Mouse (Mus musculus) urinary bladder, postnatal 36 days (tissue): ENCODE results near the gene Tas2r144.

Experiments
- DNase-seq, 2 experiments: peaks; one replicate each; pipeline ENCODE4 v3.0.0; 2022; ENCODE audit warnings: low spot score in 2 of 2, mixed read lengths in 1 of 2

Gene Tas2r144

DNA sequence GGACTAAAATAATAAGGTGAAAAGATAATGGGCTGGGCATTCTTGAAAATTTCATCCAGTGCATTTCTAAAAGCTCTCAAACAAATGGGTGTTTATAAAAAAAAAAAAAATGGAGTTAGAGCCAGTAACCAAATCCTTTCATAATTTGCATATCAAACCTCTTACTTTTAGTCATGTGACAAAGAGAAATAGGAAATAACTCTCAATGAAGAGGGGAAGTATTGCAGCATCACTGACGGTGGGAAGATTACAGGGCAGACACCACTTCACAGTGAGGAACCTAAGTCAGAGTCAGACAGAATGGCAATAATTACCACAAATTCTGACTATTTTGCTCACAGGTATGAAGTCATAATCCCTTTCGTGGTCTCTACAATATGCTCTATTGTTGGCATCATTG lies at the start of gene Tas2r144:
Gene Tas2r144 (plus strand): TSS at position 301 of the 400 bp plus-strand sequence.
- no peak for DNase-seq

DNA sequence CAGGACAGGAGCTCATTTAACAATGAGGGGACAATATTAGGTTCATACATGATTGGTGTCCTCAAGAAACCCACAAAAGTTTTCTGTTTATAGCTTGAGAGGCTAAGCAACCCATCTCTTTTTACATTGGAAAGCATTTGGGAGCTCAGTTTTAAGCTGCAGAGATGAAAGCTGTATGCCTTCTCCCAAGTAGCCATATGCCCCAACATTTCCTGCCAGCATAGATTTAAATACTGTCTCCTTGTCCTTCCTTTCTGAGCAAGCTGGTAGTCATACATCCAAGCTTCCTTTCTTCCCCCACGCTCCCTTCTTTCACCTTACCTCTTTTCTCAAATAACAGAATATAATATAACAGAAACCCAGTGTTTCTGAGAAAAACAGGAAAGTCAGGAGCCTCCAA lies 32.7 kb upstream of the Tas2r144 start:
- DNase-seq, result no peak

DNA sequence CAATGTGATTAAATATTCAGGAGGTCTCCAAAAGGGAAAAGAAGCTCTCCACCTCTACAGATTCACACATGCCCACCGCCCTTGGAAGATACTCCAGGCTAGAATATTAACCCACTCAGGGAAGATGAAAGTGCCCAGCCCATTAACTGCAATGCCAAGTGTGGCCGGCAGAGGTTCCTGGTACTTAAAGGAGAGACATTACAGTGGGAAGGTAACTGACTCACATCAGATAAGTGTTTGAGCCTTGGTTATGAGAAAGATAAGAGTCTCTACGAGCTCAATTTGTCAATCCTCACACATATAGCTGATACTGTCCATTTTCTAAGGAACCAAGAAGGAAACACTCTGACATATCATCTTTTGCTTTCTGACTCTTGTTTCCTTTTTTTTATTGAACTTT lies 28.9 kb upstream of the Tas2r144 start:
- DNase-seq, result no peak

DNA sequence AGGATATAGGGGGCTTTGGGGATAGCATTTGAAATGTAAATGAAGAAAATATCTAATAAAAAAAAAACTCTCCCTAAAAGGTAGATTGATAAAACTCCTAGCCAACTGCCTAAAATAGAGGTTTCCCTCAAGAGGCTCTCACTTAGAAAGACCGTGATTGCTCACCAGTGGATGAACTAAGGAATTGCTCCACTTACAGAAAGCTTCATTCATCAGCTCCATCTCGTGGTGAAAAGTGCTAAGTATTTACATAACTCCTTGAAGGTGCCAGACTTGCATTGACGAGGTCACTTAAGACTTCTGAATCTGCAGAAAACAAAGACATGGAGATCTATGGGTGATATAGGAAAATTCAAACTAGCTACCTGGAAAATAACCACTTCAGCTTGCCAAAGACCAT lies 17.4 kb upstream of the Tas2r144 start:
- no peak for DNase-seq

DNA sequence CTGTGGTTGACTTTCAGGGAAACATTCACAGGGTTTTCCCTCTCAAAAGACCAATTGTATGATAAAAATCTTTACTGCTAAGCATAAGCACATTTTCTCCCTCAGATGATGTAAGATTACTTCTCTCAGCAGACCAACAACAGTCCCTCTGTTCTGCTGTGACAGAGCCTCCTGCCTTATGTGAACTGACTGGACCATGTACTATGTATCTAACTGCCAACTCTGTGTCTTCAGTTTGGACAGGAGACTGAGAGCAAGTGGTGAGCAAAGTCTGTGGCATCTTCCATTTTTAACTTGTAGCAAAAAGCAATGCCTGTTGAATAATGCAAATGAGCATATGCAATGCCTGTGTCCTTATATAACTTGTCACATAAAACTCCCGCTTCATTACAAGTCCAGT lies 15.6 kb upstream of the Tas2r144 start:
- DNase-seq, result no peak

DNA sequence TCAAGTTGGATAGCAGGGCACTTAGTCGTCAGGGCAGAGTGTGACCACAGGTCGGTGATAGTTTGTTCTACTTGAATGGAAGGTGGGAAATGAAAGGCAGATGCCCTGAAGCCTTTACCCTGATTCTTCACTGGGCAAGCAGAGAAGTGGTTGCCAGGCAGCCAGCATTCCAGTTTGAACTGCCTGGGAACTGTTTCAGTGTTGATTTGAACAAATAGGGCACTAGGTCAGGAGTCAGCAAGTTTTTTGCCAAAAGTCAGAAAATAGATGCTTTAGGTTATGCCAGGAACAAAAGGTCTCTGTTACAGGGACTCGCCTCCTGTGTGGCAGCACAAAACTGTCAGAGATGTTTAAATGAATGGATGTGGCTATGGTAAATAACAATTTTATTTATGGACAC lies 7.2 kb downstream of the Tas2r144 start:
- peak in 1 of 2 experiments; percentile 19 for DNase-seq

DNA sequence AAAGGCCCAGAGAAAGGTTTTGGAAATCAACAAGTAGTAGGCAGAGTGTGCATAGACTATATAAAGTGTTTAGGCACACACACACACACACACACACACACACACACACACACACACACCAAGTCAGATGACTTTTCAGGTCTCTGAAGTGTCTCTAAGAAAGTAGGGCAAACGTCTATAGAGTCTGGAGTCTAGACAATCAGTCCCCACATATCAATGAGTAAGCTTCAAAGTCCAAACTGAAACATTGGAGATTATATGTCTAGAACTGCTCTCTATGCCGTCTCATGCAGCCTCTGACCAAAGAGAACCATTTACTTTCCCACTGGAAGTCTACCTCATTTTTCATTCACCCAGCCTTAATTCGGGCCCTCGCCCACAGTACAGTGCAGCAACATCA lies 9.9 kb downstream of the Tas2r144 start:
- no peak for DNase-seq

DNA sequence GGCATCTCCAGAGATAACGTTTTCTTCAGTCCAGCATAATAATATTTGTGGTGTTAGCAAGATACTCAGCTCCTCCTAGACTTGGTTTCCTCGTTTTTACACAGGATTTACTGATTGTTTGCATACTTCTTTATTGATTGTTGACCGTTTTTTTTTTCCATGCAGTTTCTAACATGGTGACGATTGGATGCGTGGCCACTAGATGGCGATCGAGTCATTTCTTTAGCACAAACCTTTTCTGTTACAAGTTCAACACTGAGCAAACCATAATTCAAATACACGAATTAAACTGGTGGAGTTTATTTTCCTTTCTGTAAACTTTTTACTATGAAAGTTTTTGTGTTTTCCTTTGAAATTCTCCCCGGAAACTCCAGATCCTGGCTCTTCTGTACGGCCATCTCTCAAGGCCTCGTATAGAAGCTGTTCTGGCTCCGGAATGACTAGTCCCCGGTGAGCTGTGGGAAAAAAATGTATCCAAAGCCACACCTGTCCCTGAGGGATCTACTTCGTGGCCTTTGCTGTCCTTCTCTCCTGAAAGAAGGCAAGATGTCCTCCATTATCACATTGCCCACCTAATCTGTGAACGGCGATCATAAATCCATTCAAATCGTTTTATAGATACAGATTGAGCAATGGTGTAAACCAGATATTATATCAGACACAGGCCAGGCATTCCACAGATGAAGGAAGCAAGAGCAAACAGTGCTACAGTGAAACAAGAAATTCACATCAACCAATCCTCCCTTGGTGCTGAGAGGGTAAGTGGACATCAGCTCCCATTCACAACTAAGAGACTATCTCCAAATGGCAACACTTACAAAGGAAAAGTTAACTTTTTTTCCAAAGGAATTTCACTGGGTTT lies 12.3 kb downstream of the Tas2r144 start:
- peak; percentile 26 to 60 for DNase-seq

DNA sequence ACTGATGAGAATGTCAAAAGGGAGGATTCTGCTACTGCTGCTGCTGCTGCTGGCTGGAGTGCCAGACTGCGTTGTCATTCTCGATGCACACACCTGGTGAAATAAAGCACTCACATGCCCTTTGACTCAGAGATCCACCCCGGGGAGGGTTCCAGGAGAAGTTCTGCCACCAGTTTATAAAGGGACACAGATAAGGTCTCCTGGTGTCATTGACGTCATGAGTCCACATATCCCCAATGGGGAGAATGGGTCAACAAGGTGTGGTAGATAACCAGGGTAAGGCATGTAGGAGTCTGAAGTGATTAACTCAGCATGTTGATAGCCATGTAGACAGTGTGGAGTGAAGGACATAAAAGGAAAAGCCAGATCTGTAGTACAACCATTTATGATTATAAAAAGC lies 14.5 kb downstream of the Tas2r144 start:
- no peak for DNase-seq

DNA sequence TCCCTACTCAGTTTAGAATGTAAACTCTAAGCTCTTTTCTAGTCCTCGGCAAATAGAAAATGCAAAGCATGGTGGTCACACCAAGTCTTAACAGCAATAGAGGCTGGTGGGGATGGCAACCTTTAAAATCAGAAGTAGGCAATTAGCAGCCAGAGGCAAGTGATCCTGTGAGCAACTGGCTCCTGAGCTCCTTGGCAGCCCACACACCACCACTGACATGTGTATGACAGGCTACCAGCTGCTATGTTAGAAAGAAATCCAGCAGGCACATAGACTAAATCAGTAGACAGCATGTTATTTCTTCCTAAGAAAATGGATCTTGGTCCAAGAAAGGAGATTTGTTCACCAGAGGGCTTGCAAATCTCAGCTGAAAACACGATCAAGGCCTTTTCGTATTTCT lies 16.1 kb downstream of the Tas2r144 start:
- DNase-seq, result no peak

DNA sequence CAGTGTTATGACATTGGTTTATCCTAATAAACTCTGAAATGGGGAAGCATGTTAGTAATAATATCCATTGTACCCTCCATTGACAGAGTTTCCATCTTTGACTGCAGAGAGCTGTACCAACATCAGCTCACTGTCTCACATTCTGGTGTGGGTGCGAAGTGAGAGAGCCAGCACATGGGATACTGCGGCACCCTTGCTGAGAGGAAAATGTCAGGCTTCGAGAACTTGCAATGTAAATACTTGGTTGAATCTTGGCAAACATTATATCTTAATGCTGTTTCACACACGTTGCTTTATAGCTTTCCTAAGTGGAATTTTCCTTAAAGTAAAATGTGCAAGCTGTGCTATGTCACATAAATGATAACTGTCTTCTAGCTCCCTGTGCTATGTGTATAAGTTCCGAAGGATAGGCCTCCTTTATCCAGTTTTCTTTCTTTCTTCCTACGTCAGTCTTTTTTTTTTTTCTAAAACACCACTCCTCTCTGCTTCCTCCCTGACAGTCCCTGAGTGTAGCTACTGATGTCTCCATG lies 22.2 kb downstream of the Tas2r144 start:
- no peak for DNase-seq

DNA sequence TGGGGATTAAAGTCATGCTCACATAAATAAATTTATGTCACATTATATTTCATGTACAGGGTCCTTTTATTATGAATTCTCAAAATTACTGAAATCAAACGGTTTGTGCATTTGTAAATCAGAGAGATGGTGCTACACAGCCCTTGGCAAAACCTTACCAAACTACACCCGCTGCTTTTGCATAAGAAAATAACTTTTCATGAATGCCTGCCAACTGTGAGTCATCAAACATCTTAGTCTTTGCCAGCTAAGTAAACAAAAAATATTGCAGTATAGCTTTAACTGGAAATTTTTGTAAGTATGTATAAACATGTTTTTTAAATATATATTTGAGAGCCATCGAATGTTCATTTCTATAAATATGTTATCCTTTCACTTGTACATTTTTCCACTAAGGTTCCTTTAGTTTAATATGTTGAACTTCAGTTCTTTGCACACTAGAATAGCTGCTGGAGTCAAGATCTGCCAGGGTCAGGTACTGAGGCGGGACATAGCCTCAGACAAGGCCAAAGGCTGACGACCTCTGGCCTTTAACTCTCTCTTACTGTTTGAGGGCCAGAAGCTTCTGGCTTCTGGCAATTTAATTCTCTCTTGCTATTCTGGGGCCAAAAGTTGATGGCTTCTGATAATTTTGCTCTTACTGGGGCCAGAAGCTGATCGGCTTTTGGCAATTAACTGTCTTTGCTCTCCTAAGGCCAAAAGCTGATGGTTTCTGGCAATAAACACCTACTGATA lies 26.4 kb downstream of the Tas2r144 start:
- no peak for DNase-seq

DNA sequence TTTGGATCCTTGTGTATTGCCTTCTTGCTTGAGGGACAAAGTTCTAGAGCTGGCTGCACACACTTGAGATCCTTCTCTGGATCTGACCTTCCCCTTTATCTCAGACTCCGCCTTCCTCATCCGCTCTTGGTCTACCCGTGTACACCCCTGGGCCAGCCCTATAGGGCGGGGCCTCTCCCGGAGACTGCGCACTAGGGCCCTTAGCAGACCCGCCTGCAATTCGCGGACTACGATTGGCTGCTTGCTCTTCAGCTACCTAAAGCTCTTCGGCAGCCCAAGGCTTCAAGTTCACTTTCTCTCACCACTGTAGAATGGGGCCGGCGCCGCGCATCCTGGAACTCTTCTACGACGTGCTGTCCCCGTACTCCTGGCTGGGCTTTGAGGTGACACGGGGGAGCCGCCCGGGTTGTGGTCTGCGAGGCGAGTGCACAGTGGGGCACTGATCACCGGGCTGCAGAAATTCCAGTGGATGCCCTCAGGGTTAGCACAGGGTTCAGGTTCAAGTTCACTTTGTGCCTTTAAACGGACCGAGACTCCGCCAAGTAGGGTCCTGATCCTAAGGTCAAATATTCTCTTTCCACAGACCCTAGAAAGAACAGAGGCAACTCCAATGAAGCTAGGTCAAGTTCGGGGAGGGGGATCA lies 30.7 kb downstream of the Tas2r144 start, which contains the start of gene Gstk1:
Gene Gstk1 (plus strand): TSS at position 225 of the 643 bp plus-strand sequence.
- peak; percentile 74 to 85 for DNase-seq

DNA sequence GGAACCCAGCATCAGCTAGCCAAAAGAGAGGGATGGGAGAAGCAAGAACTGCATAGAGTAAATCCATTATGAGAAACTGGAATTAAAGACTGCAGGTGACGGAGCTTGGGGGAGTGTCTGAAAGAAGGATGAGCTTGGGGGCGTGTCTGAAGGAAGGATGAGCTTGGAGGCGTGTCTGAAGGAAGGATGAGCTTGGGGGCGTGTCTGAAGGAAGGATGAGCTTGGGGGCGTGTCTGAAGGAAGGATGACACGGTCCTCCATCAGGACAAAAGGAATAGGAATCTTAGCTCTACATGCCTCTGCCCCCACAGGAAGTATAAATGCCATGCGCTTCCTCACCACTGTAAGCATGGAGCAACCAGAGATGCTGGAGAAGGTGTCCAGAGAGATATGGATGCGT lies 32.0 kb downstream of the Tas2r144 start:
- DNase-seq, result no peak

DNA sequence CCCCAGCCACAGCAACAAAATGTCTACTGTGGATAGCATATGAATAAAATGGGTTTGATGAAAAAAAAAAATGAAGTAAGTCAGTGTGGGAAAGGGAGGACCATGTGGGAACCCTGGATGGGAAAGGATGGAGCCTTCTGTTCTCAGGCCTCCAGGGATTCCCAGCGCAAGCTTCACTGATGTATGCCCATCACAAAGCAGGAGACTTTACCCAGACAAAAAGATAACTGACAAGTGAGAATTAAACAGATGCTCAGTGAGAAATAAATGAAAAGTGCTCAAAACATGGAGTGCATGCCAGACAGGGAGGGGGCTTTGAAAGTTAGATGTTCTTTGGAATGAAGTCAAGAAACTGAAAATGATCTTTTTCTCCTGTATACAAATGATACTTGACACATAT lies 32.9 kb downstream of the Tas2r144 start:
- no peak for DNase-seq

DNA sequence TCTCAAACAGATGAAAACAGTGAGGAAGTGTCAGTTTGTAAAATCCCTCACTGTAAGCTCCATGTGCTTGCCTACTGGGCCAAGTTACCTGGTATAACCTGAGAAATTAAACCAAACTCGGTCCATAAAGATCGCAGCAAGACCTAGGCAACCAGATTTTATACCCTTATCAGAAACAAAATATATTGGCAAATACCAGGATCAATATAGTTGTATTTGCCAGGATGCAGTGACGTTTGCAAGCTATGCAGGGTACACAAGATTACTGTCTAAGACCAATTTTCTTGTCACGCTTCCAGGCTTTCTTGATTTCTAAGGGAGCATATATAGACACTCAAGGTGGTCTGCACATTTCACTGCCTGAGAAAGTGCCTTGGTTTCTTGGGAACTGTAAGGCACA lies 36.7 kb downstream of the Tas2r144 start:
- DNase-seq, result no peak

DNA sequence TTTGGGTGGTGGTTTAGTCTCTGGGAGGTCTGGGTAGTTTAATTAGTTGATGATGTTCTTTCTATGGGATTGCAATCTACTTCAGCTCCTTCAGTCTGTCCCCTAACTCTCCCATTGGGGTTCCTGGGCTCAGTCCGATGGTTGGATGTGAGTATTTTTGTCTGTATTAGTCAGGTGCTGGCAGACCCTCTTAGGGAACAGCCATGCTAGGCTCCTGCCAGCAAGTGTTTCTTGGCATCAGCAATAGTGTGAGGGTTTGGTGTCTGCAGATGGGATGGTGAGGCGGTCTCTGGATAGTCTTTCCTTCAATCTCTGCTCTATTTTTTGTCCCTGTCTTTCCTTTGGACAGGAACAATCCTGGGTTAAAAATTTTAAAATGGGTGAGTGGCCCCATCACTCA lies 38.0 kb downstream of the Tas2r144 start:
- DNase-seq, result no peak

DNA sequence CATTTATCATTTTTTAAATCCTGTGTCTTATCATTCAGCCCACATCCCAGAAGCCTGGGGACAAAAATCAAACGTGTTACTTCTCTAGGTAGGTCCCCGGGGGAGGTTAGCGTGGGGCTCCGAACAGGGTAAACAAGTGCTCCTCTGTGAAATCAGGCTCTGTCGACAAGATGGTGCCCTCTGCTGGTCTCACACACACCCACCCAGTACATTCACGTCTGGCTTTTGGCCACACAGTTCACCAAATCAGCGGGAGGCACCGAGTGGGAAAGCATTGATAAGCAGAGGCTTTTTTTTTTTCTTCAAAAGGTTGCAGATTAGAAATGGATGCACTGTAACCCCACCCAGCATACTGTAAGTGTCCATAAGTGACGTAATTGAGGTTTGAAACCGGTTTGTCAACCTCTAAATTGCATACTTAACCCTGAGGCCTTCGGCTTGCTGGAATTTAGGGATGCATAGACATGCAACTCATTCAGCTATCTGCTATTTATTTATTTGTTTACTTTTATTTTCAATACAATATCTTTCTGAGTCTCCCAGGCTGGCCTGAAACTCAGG lies 42.3 kb downstream of the Tas2r144 start:
- peak in 1 of 2 experiments; percentile 55 for DNase-seq

DNA sequence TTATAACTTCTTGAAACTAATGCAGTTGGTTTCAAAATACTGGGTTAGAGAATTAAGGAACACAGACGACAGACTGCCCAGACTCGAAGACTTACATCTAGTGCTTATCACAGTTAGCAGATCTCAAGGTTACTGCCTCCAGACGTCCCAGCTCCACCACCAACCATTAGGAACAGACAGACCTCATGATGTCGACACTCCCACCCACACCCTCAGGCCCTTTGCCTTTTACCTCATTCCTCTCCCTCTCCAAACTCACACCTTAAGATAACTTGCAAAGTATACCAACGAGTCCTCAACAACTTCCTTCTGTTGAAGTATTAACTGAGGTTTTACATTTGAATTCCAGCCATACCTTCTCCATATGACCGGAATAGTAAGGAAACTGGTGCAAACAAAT lies 45.3 kb downstream of the Tas2r144 start:
- no peak for DNase-seq

DNA sequence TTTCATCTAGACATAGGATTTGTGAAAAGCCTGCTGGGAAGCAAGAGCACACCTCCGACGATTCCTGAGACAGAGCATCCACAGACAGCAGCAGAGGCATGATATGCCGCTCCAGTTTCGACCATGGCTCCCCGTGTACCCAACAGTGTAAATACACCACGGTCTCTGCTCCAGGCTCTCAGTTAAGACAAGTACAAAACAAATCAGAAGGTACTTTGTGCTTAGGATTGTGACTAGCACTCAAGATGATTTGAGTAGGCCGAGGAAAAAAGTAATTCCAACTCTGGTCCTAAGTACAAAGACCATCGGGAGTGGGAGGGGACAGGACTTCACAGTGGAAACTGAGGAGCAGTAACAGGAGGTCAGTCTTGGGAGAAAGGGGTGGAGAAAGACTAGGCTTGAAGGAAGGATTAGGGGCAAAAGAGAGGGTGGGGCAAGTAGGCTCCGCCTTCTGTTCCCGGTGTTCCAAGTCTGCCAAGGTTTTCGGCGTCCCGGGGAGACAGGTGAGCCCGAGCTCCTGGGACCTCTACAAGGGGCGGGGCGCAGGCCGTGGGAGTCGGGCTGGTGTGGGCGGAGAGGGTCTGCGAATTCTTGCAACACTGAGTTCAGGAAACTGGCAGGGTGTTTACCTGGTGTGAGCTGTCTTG lies 46.5 kb downstream of the Tas2r144 start, which contains the start of gene Tmem139:
Gene Tmem139 (plus strand): TSS at position 447 of the 647 bp plus-strand sequence.
- no peak for DNase-seq

DNA sequence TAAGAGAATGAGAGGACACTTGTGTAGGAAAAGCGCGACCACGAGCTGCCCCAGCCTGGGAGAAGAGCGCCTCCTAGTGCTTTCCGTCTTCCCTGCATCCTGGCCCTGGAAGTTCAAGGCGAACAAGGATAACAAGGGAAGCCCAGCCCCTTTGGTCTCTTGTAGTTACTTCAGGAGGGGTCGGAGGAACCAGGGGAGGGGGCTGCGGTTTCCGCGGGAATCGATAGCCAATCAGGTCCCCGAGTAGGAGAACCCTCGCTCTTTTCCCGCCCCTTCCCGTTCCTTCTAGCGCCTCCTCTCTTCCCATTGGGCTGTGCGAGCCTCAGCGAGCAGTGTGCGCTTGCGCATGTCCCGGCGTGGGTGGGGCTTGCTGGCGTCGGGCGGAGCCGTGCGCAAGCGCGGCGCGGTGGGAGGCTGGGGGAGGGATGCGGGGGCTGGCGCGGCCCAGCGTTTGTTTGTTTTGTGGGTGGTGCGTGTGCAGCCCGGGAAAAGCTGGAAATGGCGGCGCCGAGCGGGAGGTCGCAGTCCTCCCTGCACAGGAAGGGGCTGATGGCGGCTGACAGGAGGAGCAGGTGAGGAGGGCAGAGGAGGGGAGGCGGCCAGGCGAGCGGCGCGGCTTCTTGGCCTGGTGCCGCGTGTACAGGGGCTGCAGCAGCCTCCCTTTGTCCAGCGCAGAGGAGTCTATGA lies 49.6 kb downstream of the Tas2r144 start, which contains the start of gene Casp2:
Gene Casp2 (plus strand): TSS at position 360 of the 687 bp plus-strand sequence.
- DNase-seq, result peak; percentile 95 to 98
